Mouse (Mus musculus): Measurements from ENCODE around the gene Usp22.

- TF ChIP-seq CTCF (IDR thresholded peaks at IDR 0.05; ENCODE audit: low read depth) (no peak), EP300 (IDR thresholded peaks at IDR 0.05; ENCODE audit: low read depth) (no peak)
Observed at GRCm38 (mm10) chr11:61132943-61133342, 41.9 kb downstream of the Usp22 start.

All from liver, embryonic 14.5 days (tissue).